Comparison of ENCODE assay signal across 9 mouse cellular contexts in genomic region chr1:86389230-86389629, GRCm38 (mm10). TPM values are rescaled to one million over a fixed set of nuclear protein-coding genes. Genes with fewer than 3 reads are reported as not detected.
A peak's percentile ranks its signal among the peaks of the same experiment; 100 is the strongest.
DNase-seq lines count a peak whose midpoint lies in the region; ATAC-seq and TF ChIP-seq lines count a peak whose summit lies in the region.
"Had no signal": no experiment of that assay in that cellular context is flagged by ENCODE, and none has a peak within 500 bp of the region (broad histone marks: within the 10 kb centered on the region; RNA-seq: fewer than 3 reads in every experiment).

No protein-coding gene starts in this region.

- H3ac ChIP-seq in C2C12 (ENCODE audit: control insufficient read depth, insufficient read length, low read depth) = no peak overlapping the region

- H3K36me3 ChIP-seq in C2C12 (ENCODE audit: control insufficient read depth, insufficient read depth) = no peaks in the 10 kb centered on the region
- no peaks in the 10 kb centered on the region for H3K36me3 ChIP-seq in kidney, embryonic 15.5 days
- H3K36me3 ChIP-seq in lung, embryonic 15.5 days = no peaks in the 10 kb centered on the region

- 0 out of 2 replicates have a peak, but pooled peaks cover 3% of the 10 kb centered on the region for H3K4me1 ChIP-seq in kidney, embryonic 15.5 days
- no peaks in the 10 kb centered on the region; the same call in 1 of the 2 replicates for H3K4me1 ChIP-seq in lung, embryonic 15.5 days

- peaks cover 17% of the 10 kb centered on the region for H3K27me3 ChIP-seq in C2C12 (ENCODE audit: control insufficient read depth, insufficient read depth, insufficient read length)
- H3K27me3 ChIP-seq in kidney, embryonic 15.5 days = no peaks in the 10 kb centered on the region
- H3K27me3 ChIP-seq in lung, embryonic 15.5 days = no peaks in the 10 kb centered on the region

- no peak overlapping the region for H3K4me3 ChIP-seq in C2C12 (ENCODE audit: insufficient read depth, poor library complexity, severe bottlenecking)
- no peak overlapping the region for H3K4me3 ChIP-seq in kidney, embryonic 15.5 days (replicated peaks)
- H3K4me3 ChIP-seq in lung, embryonic 15.5 days = no peak overlapping the region

- H3K4me2 ChIP-seq in kidney, embryonic 15.5 days = no peak overlapping the region
- no peak overlapping the region for H3K4me2 ChIP-seq in lung, embryonic 15.5 days

- WGBS in kidney, embryonic 15.5 days = 1% methylated on average over 11 of the region's 11 CpGs
- 4% methylated on average over 11 of the region's 11 CpGs for WGBS in lung, embryonic 15.5 days

- H3K9me3 ChIP-seq in kidney, embryonic 15.5 days (replicated peaks) = no peaks in the 10 kb centered on the region
- H3K9me3 ChIP-seq in lung, embryonic 15.5 days = no peaks in the 10 kb centered on the region

- H3K9ac ChIP-seq in kidney, embryonic 15.5 days = no peak overlapping the region
- H3K9ac ChIP-seq in lung, embryonic 15.5 days = no peak overlapping the region

- peak; percentile 75 for DNase-seq in adrenal gland, adult 18-20 months (ENCODE audit: low spot score in 2 of 2)
- peak; percentile 86 for DNase-seq in embryo, embryonic 10.5 days (ENCODE audit: low spot score)
- peak; percentile 60 to 68 for DNase-seq in gastrocnemius, postnatal 4 days (ENCODE audit: low spot score in 2 of 2)
- DNase-seq in ovary, adult 18-20 months (ENCODE audit: low spot score) = peak; percentile 30
- DNase-seq in thymus, postnatal 0 days (ENCODE audit: low spot score) = peak; percentile 76

- H3K27ac ChIP-seq in kidney, embryonic 15.5 days = no peak overlapping the region
- no peak overlapping the region for H3K27ac ChIP-seq in lung, embryonic 15.5 days

- 0 out of 2 replicates have a peak, but pooled peaks have one; percentile 31 for ATAC-seq in kidney, embryonic 15.5 days (replicated peaks; ENCODE audit: low FRiP score)
- ATAC-seq in lung, embryonic 15.5 days (ENCODE audit: borderline replicate concordance, extremely low read depth, low FRiP score, low TSS enrichment) = peak; percentile 28; the same call in 1 of the 2 replicates

- H3K79me3 ChIP-seq in C2C12 (ENCODE audit: low read depth) = no peaks in the 10 kb centered on the region

- no peaks in the 10 kb centered on the region for H3K79me2 ChIP-seq in C2C12 (ENCODE audit: control insufficient read depth, insufficient read depth)

- peak; percentile 56 for TF ChIP-seq CTCF in C2C12 (IDR thresholded peaks at IDR 0.05; ENCODE audit: control insufficient read depth, insufficient read depth, insufficient read length)

TF ChIP-seq in C2C12, 6 proteins besides CTCF, POLR2A, EP300 and RAD21:
- TF ChIP-seq USF1 (IDR thresholded peaks at IDR 0.05; ENCODE audit: low read depth) = no peak
- no peak for TF ChIP-seq FOSL1 (IDR thresholded peaks at IDR 0.05; ENCODE audit: insufficient read depth, low read length, poor library complexity, severe bottlenecking)
- TF ChIP-seq MYOG (IDR thresholded peaks at IDR 0.05; ENCODE audit: control insufficient read depth, extremely low read depth, insufficient read length) = no peak
- TF ChIP-seq CEBPB (IDR thresholded peaks at IDR 0.05; ENCODE audit: low read depth) = no peak
- TF ChIP-seq MAX (IDR thresholded peaks at IDR 0.05) = no peak

RNA-seq across cellular contexts. Expression of gene Ncl, which starts 30.0 kb away (rescaled TPM):
- polyA plus RNA-seq in C2C12 (2012; fragmentation: generic; extraction: Trizol) = 286 TPM
- 100 to 1,000 TPM; 158 to 212 TPM for total RNA-seq in adrenal gland, adult 18-20 months (2021)
- total RNA-seq in gastrocnemius, postnatal 4 days (2021) = 100 to 1,000 TPM; 185 to 230 TPM
- polyA plus RNA-seq in kidney, embryonic 15.5 days (2015; fragmentation: Nextera tagmentation; extraction: Ambion mirVana) = 500 and 531 TPM in 2 replicates
- polyA plus RNA-seq in lung, embryonic 15.5 days (2015; fragmentation: Nextera tagmentation; extraction: Ambion mirVana) = 342 and 365 TPM in 2 replicates
- polyA plus RNA-seq in thymus, postnatal 0 days (2015; fragmentation: Nextera tagmentation; extraction: Ambion mirVana) = 458 and 464 TPM in 2 replicates

RNA-seq across cellular contexts. Expression of gene Nmur1, which starts 36.8 kb away (rescaled TPM):
- 0.02 TPM for polyA plus RNA-seq in C2C12 (2012; fragmentation: generic; extraction: Trizol)
- total RNA-seq in adrenal gland, adult 18-20 months (2021) = not detected
- total RNA-seq in gastrocnemius, postnatal 4 days (2021) = not detected
- polyA plus RNA-seq in kidney, embryonic 15.5 days (2015; fragmentation: Nextera tagmentation; extraction: Ambion mirVana) = 0.13 TPM in 1 of 2 replicates, not detected in the other
- 0.17 TPM in 1 of 2 replicates, not detected in the other for polyA plus RNA-seq in lung, embryonic 15.5 days (2015; fragmentation: Nextera tagmentation; extraction: Ambion mirVana)
- polyA plus RNA-seq in thymus, postnatal 0 days (2015; fragmentation: Nextera tagmentation; extraction: Ambion mirVana) = 0.17 TPM in 1 of 2 replicates, not detected in the other

RNA-seq across cellular contexts. Expression of gene Tex44, which starts 36.9 kb away (rescaled TPM):
- polyA plus RNA-seq in C2C12 (2012; fragmentation: generic; extraction: Trizol) = not detected
- total RNA-seq in adrenal gland, adult 18-20 months (2021) = not detected
- not detected for total RNA-seq in gastrocnemius, postnatal 4 days (2021)
- not detected in 2 replicates for polyA plus RNA-seq in kidney, embryonic 15.5 days (2015; fragmentation: Nextera tagmentation; extraction: Ambion mirVana)
- not detected in 2 replicates for polyA plus RNA-seq in lung, embryonic 15.5 days (2015; fragmentation: Nextera tagmentation; extraction: Ambion mirVana)
- 0.08 TPM in 1 of 2 replicates, not detected in the other for polyA plus RNA-seq in thymus, postnatal 0 days (2015; fragmentation: Nextera tagmentation; extraction: Ambion mirVana)
- polyA plus RNA-seq: frontal cortex, adult 2 months had no signal

Comparison
In these comparisons a context has a peak if more than half of its experiments do, and no peak if none do; other contexts are left out.
1. DNase-seq: peak in every context shown above with its lines; median percentile 86 in embryo, embryonic 10.5 days; 76 in thymus, postnatal 0 days; 75 in adrenal gland, adult 18-20 months; 64 in gastrocnemius, postnatal 4 days; 30 in ovary, adult 18-20 months.